Mouse (Mus musculus): Measurements from ENCODE around the gene Olfr1289. TPM values are rescaled to one million over a fixed set of nuclear protein-coding genes. Genes with fewer than 3 reads are reported as not detected.

The Olfr1289 gene
- not detected for total RNA-seq (2021)
- long read RNA-seq, experiment 1, result 0 reads
- long read RNA-seq, experiment 2, result 0 reads

GRCm38 (mm10) chr2:111480519-111480918 is at the start of gene Olfr1289:
Olfr1289 (plus strand) TSS chr2:111480819.
- no peak for DNase-seq
- intact Hi-C loops (cut with DNase I), result no loop called here

- intact Hi-C loops (cut with DNase I), result no loop called here
- DNase-seq, result no peak
Measured at GRCm38 (mm10) chr2:111448842-111449241, 31.8 kb upstream of the Olfr1289 start, which contains the start of gene Olfr1287. Olfr1287 (plus strand) TSS chr2:111449142.

DNA sequence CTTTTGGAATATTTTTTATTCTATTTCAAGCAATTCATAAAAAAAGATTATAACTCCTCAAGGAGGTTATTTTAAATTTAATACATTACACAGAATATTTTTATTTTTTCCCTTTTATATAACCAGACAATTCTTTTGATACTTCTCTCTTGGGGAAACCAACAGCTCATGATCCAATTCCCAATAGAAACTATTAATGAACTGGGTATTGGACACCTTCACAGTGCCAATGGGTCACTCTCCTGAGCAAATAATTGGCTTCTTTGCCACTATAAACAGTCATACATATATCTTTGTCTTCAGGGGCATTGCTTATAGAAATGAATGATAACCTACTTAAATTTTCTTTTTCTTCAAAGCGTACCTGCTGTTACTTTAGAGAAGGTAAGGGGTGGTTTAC is 6.8 kb upstream of the Olfr1289 start, which contains the start of gene Olfr1288:
TSS of gene Olfr1288 (plus strand) at position 301 of the 400 bp plus-strand sequence.
- DNase-seq, result no peak
- intact Hi-C loops (cut with DNase I), result no loop called here

DNA sequence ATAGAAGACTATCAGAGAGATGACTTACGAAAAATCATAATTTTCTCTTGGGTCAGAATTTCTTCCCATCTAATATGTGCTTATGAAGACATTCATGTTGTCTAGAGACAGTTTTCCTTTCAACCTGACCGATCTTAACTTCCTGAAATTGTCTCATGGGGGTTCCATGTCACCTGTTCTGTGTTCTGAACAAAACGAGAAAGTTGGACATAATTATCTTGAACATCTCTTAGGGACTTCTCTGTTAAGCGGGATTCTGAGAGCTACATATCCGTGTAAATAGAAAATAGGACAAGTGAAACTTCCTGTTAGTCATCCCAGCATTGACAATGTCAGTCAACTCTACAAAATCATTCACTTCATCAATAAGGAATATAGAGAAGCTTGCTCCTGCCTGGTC is 13.1 kb downstream of the Olfr1289 start, which contains the start of gene Olfr1290:
TSS of gene Olfr1290 (minus strand) at position 101 of the 400 bp plus-strand sequence.
- intact Hi-C loops (cut with DNase I), result no loop called here
- DNase-seq, result no peak

DNA sequence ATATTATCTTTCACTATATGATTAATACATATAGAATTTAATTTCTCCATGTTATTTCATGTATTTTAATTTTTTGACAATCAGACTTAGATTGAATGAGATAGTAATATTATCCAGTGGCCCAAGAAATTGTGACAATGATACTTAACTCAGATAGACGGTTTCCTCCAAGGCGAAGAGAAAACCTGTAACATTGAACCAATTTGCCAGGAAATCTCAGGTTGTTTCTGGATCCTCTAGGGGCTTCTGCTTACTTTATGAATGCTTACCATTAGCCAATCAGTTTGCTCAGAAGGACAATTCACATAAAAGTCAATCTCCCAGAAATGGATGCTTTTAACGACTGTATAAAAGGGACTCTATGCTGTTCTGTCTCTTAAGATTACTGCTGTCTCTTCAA is 16.3 kb downstream of the Olfr1289 start, which contains the start of gene Olfr1291-ps1:
TSS of gene Olfr1291-ps1 (plus strand) at position 301 of the 400 bp plus-strand sequence.
- intact Hi-C loops (cut with DNase I), result no loop called here

GRCm38 (mm10) chr2:111517451-111517850 is 36.8 kb downstream of the Olfr1289 start:
- intact Hi-C loops (cut with DNase I), result no loop called here
- no peak for DNase-seq

More for the DNA sequence above, 16.3 kb downstream of the Olfr1289 start, which contains the start of gene Olfr1291-ps1:
- no peak for DNase-seq

- intact Hi-C loops (cut with DNase I), result no loop called here
Measured at GRCm38 (mm10) chr2:111524903-111525302, 44.3 kb downstream of the Olfr1289 start, which contains the start of gene Olfr1293-ps. Olfr1293-ps (plus strand) TSS chr2:111525203.

More at GRCm38 (mm10) chr2:111524903-111525302, 44.3 kb downstream of the Olfr1289 start, which contains the start of gene Olfr1293-ps:
- DNase-seq, result no peak

Other genes with a start within 250 kb of the Olfr1289 start
- gene Olfr1275, start 245.5 kb upstream of the Olfr1289 start, total RNA-seq (2021), result not detected
- gene Olfr1276, start 226.3 kb upstream of the Olfr1289 start, total RNA-seq (2021), result not detected
- gene Olfr1277, start 206.7 kb upstream of the Olfr1289 start, total RNA-seq (2021), result not detected
- not detected for gene Olfr1278, start 190.7 kb upstream of the Olfr1289 start, total RNA-seq (2021)
- not detected for gene Olfr1279, start 180.2 kb upstream of the Olfr1289 start, total RNA-seq (2021)
- gene Olfr1280, start 166.8 kb upstream of the Olfr1289 start, total RNA-seq (2021), result not detected
- not detected for gene Olfr1281, start 154.3 kb upstream of the Olfr1289 start, total RNA-seq (2021)
- not detected for gene Olfr1282, start 144.7 kb upstream of the Olfr1289 start, total RNA-seq (2021)
- gene Olfr1283, start 114.0 kb upstream of the Olfr1289 start, total RNA-seq (2021), result not detected
- not detected for gene Olfr1284, start 105.3 kb upstream of the Olfr1289 start, total RNA-seq (2021)
- not detected for gene Olfr1286, start 57.7 kb upstream of the Olfr1289 start, total RNA-seq (2021)
- not detected for gene Olfr1287, start 31.7 kb upstream of the Olfr1289 start, total RNA-seq (2021)
- not detected for gene Olfr1288, start 6.7 kb upstream of the Olfr1289 start, total RNA-seq (2021)
- not detected for gene Olfr1290, start 13.0 kb downstream of the Olfr1289 start, total RNA-seq (2021)
- not detected for gene Olfr1291-ps1, start 16.4 kb downstream of the Olfr1289 start, total RNA-seq (2021)
- gene Olfr1293-ps, start 44.4 kb downstream of the Olfr1289 start, total RNA-seq (2021), result not detected
- gene Olfr1294, start 59.5 kb downstream of the Olfr1289 start, total RNA-seq (2021), result not detected
- not detected for gene Olfr1295, start 88.9 kb downstream of the Olfr1289 start, total RNA-seq (2021)
- not detected for gene Olfr1297, start 145.7 kb downstream of the Olfr1289 start, total RNA-seq (2021)
- gene Olfr1298, start 168.4 kb downstream of the Olfr1289 start, total RNA-seq (2021), result not detected
- gene Olfr1299, start 180.6 kb downstream of the Olfr1289 start, total RNA-seq (2021), result not detected

Data from heart, postnatal 14 days (tissue).